In genomic region chr11:69395235-69395633, GRCm38 (mm10) we compare ENCODE assay signal across 8 mouse cellular contexts. TPM values are rescaled to one million over a fixed set of nuclear protein-coding genes. Genes with fewer than 3 reads are reported as not detected.
DNase-seq lines count a peak whose midpoint lies in the region; ATAC-seq and TF ChIP-seq lines count a peak whose summit lies in the region.
"Not testable (repeated sequence)": the region's sequence is repeated elsewhere in the genome, so short reads cannot be mapped to it uniquely, and the experiment has no call there.

TSS of gene Naa38 (plus strand) at chr11:69395487.
TSS of gene Cyb5d1 (minus strand) at chr11:69395631.

- not testable (repeated sequence) for TF ChIP-seq CTCF in hindbrain, postnatal 0 days (IDR thresholded peaks at IDR 0.05; ENCODE audit: low read depth)

- H3K9ac ChIP-seq in hindbrain, postnatal 0 days (replicated peaks; ENCODE audit: low read length): peak within 1 kb of the TSS; percentile 79

- H3K9me3 ChIP-seq in hindbrain, postnatal 0 days (ENCODE audit: low read length): not testable (repeated sequence)

- peak within 1 kb of the TSS; percentile 94 for H3K27ac ChIP-seq in hindbrain, postnatal 0 days

- peak within 1 kb of the TSS; percentile 58 for H3K4me3 ChIP-seq in hindbrain, postnatal 0 days (ENCODE audit: low read length)

- not testable (repeated sequence) for H3K36me3 ChIP-seq in hindbrain, postnatal 0 days (ENCODE audit: insufficient read depth, low read length)

- WGBS in hindbrain, postnatal 0 days: under 1% methylated on average over 20 of the region's 24 CpGs

- H3K27me3 ChIP-seq in hindbrain, postnatal 0 days (ENCODE audit: insufficient read depth, low read length): not testable (repeated sequence)

- peak within 1 kb of the TSS; percentile 92 for H3K4me2 ChIP-seq in hindbrain, postnatal 0 days (ENCODE audit: low read depth, low read length)

- DNase-seq in R1 (ENCODE audit: low read depth, low spot score): peak; percentile 94
- peak; percentile 62 to 81 for DNase-seq in cerebellum, postnatal 4 days (ENCODE audit: low spot score in 2 of 2)
- peak; percentile 84 to 85 for DNase-seq in gastrocnemius, adult 8-10 months (ENCODE audit: low spot score in 2 of 2)
- DNase-seq in hindbrain, postnatal 0 days (ENCODE audit: low spot score): peak; percentile 95
- DNase-seq in left cerebral cortex, adult 8-10 months (ENCODE audit: low spot score in 2 of 2): peak; percentile 88
- peak; percentile 94 for DNase-seq in right cerebral cortex, adult 18-20 months
- peak; percentile 72 for DNase-seq in urinary bladder, adult 2 months (ENCODE audit: low spot score)

- ATAC-seq in hindbrain, postnatal 0 days: peak; percentile 85
- peak; percentile 75 for ATAC-seq in megakaryocyte, adult 5-6 weeks (ENCODE audit: poor library complexity, severe bottlenecking)

- not testable (repeated sequence) for H3K4me1 ChIP-seq in hindbrain, postnatal 0 days (ENCODE audit: insufficient read depth, low read length)

RNA-seq across cellular contexts. Expression of gene Naa38, which starts in this region (rescaled TPM):
- 10 to 100 TPM; 73.2 to 78.1 (median 75.7) TPM for total RNA-seq in gastrocnemius, adult 8-10 months (2022)
- total RNA-seq in hindbrain, postnatal 0 days (2014; rRNA removed): 77.1 and 99.0 TPM in 2 replicates
- 162 and 163 TPM in 2 replicates for polyA plus RNA-seq in hindbrain, postnatal 0 days (2015; fragmentation: Nextera tagmentation; extraction: Ambion mirVana)
- 100 to 1,000 TPM in 3 of 4 experiments, 10 to 100 TPM in 1; 99.9 to 140 (median 114) TPM for total RNA-seq in left cerebral cortex, adult 8-10 months (2022)
- 90.6 and 105 TPM in 2 replicates for total RNA-seq in megakaryocyte, adult 5-6 weeks (2015)
- 147 and 161 TPM in 2 replicates for total RNA-seq in megakaryocyte, adult 5-6 weeks (2017)
- 143 and 188 TPM in 2 replicates for polyA plus RNA-seq in urinary bladder, adult 2 months (2012; rRNA removed)

RNA-seq across cellular contexts. Expression of gene Cyb5d1, which starts in this region (rescaled TPM):
- total RNA-seq in gastrocnemius, adult 8-10 months (2022): 10 to 100 TPM; 33.2 to 38.0 (median 36.7) TPM
- 21.8 and 26.9 TPM in 2 replicates for total RNA-seq in hindbrain, postnatal 0 days (2014; rRNA removed)
- 18.5 and 22.2 TPM in 2 replicates for polyA plus RNA-seq in hindbrain, postnatal 0 days (2015; fragmentation: Nextera tagmentation; extraction: Ambion mirVana)
- total RNA-seq in left cerebral cortex, adult 8-10 months (2022): 10 to 100 TPM; 38.0 to 43.7 (median 42.5) TPM
- total RNA-seq in megakaryocyte, adult 5-6 weeks (2015): 11.6 and 15.3 TPM in 2 replicates
- total RNA-seq in megakaryocyte, adult 5-6 weeks (2017): 24.0 and 28.1 TPM in 2 replicates
- 43.0 and 48.0 TPM in 2 replicates for polyA plus RNA-seq in urinary bladder, adult 2 months (2012; rRNA removed)

Comparison
In these comparisons a context has a peak if more than half of its experiments do, and no peak if none do; other contexts are left out.
1. Peak in every context shown above with its lines: DNase-seq, ATAC-seq, H3K4me3 ChIP-seq and H3K27ac ChIP-seq.